21 mouse cellular contexts compared by ENCODE assay signal in the genomic region with DNA sequence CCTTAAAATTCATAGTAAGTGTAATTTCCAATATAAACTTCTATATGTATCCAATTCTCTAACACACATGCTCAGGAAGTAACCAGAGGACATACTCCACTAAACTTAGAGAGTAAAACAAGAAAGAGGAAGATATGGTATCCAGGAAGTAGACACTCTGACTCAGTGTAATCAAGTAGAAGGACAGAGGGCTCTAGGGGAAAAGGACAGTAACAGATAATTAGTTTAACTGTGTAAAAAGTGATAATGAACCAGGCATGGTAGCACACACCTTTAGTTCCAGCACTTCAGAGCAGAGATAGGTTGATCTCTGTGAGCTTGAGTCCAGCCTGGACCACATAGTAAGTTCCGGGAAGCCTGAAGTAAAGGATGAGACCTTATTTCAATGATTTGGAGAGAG. TPM values are rescaled to one million over a fixed set of nuclear protein-coding genes. Genes with fewer than 3 reads are reported as not detected.
DNase-seq lines count a peak whose midpoint lies in the region; ATAC-seq and TF ChIP-seq lines count a peak whose summit lies in the region.
"Had no signal": no experiment of that assay in that cellular context is flagged by ENCODE, and none has a peak within 500 bp of the region (broad histone marks: within the 10 kb centered on the region; RNA-seq: fewer than 3 reads in every experiment).

No protein-coding gene starts in this region.

- H3K79me2 ChIP-seq in MEL (ENCODE audit: control insufficient read depth, insufficient read depth, low read length, poor library complexity) (no peaks in the 10 kb centered on the region), macrophage (ENCODE audit: inconsistent target) (no peaks in the 10 kb centered on the region)

- no peak overlapping the region for H3K4me3 ChIP-seq in liver, embryonic 12.5 days
- no peak overlapping the region for H3K4me3 ChIP-seq in liver, postnatal 0 days (ENCODE audit: low read depth, low read length)
- H3K4me3 ChIP-seq in MEL (ENCODE audit: control insufficient read depth in 1 of 2, insufficient read depth in 1 of 2, low read depth in 2 of 2, low read length in 2 of 2) (peak overlapping the region in 1 of 2 experiments; percentile 31; a peak in 2 of 4 replicates), macrophage (ENCODE audit: inconsistent target) (no peak overlapping the region)
- H3K4me3 ChIP-seq: embryonic facial prominence, embryonic 13.5 days; forebrain, embryonic 12.5 days; gastrocnemius, adult 2 months; heart, embryonic 13.5 days; hindbrain, embryonic 15.5 days had no signal

- peak overlapping the region; percentile 10; the same call in 1 of the 2 replicates for H3K27ac ChIP-seq in liver, embryonic 12.5 days
- H3K27ac ChIP-seq in liver, postnatal 0 days (ENCODE audit: low read depth) = no peak overlapping the region
- H3K27ac ChIP-seq in MEL (ENCODE audit: control insufficient read depth, low read depth, low read length) (peak overlapping the region; percentile 79), macrophage (peak overlapping the region; percentile 13)
- H3K27ac ChIP-seq: embryonic facial prominence, embryonic 13.5 days; forebrain, embryonic 12.5 days; gastrocnemius, adult 2 months; heart, embryonic 13.5 days; hindbrain, embryonic 15.5 days had no signal

- no peaks in the 10 kb centered on the region for H3K27me3 ChIP-seq in liver, embryonic 12.5 days (replicated peaks)
- no peaks in the 10 kb centered on the region for H3K27me3 ChIP-seq in liver, postnatal 0 days (ENCODE audit: insufficient read depth, low read length)
- no peaks in the 10 kb centered on the region for H3K27me3 ChIP-seq in MEL (ENCODE audit: control insufficient read depth in 1 of 2, insufficient read depth in 2 of 2, low read length in 2 of 2)
- H3K27me3 ChIP-seq: embryonic facial prominence, embryonic 13.5 days; forebrain, embryonic 12.5 days; heart, embryonic 13.5 days; hindbrain, embryonic 15.5 days had no signal

- H3K9ac ChIP-seq in liver, embryonic 12.5 days = no peak overlapping the region
- H3K9ac ChIP-seq in liver, postnatal 0 days (replicated peaks) = no peak overlapping the region
- no peak overlapping the region for H3K9ac ChIP-seq in MEL (ENCODE audit: control insufficient read depth, low read depth, low read length, poor library complexity, severe bottlenecking)
- H3K9ac ChIP-seq: embryonic facial prominence, embryonic 13.5 days; forebrain, embryonic 12.5 days; heart, embryonic 13.5 days; hindbrain, embryonic 15.5 days had no signal

- TF ChIP-seq CTCF in liver, postnatal 0 days (IDR thresholded peaks at IDR 0.05; ENCODE audit: low read depth) = no peak
- TF ChIP-seq CTCF in MEL (IDR thresholded peaks at IDR 0.05 in 2 of 3, conservative IDR thresholded peaks at IDR 0.05 in 1 of 3; ENCODE audit: control insufficient read depth in 1 of 3, insufficient read depth in 1 of 3, low read depth in 2 of 3, low read length in 3 of 3, poor library complexity in 1 of 3, severe bottlenecking in 1 of 3) = no peak

- no peak for DNase-seq in liver, postnatal 0 days
- peak; percentile 64 for DNase-seq in MEL (ENCODE audit: low read depth, low spot score)
- DNase-seq in ovary, adult 18-20 months (ENCODE audit: low spot score) = no peak
- no peak for DNase-seq in ovary, postnatal 36 days (ENCODE audit: low spot score)
- DNase-seq in frontal cortex, postnatal 25 days (ENCODE audit: low spot score in 2 of 2) = no peak
- DNase-seq: adrenal gland, adult 8-10 months; adrenal gland, postnatal 36 days; cerebellum, adult 11 months; cerebellum, adult 8-10 months; cerebellum, postnatal 14 days; gastrocnemius, adult 2 months; gastrocnemius, postnatal 25 days; heart, adult 11 months; heart, postnatal 36 days had no signal

- TF ChIP-seq RAD21 in MEL (IDR thresholded peaks at IDR 0.05; ENCODE audit: low read depth, low read length) = no peak

- TF ChIP-seq EP300 in liver, postnatal 0 days (IDR thresholded peaks at IDR 0.05; ENCODE audit: low read depth) = no peak
- peak; percentile 50 to 66 for TF ChIP-seq EP300 in MEL (IDR thresholded peaks at IDR 0.05; ENCODE audit: low read depth in 1 of 2, low read length in 2 of 2)

- 65% methylated on average over 1 of the region's 1 CpGs for WGBS in liver, embryonic 12.5 days (ENCODE audit: insufficient replicate concordance)
- WGBS in liver, postnatal 0 days (ENCODE audit: insufficient replicate concordance) = 74% methylated on average over 1 of the region's 1 CpGs
- 100% methylated on average over 1 of the region's 1 CpGs for WGBS in macrophage (ENCODE audit: missing documents)

- H3K4me1 ChIP-seq in liver, embryonic 12.5 days = peaks cover 34% of the 10 kb centered on the region
- no peaks in the 10 kb centered on the region for H3K4me1 ChIP-seq in liver, postnatal 0 days (ENCODE audit: insufficient read depth)
- peaks cover 9 to 16% of the 10 kb centered on the region in 2 experiments for H3K4me1 ChIP-seq in MEL (ENCODE audit: control insufficient read depth in 1 of 2, insufficient read depth in 2 of 2, low read length in 2 of 2)
- H3K4me1 ChIP-seq: embryonic facial prominence, embryonic 13.5 days; forebrain, embryonic 12.5 days; heart, embryonic 13.5 days; hindbrain, embryonic 15.5 days had no signal

- no peak for TF ChIP-seq POLR2A in MEL (IDR thresholded peaks at IDR 0.05; ENCODE audit: control insufficient read depth in 1 of 2, insufficient read depth in 1 of 2, low read depth in 1 of 2, low read length in 2 of 2, poor library complexity in 1 of 2)

- H3K36me3 ChIP-seq in liver, embryonic 12.5 days = no peaks in the 10 kb centered on the region
- no peaks in the 10 kb centered on the region for H3K36me3 ChIP-seq in liver, postnatal 0 days (replicated peaks; ENCODE audit: insufficient read depth, low read length)
- H3K36me3 ChIP-seq in MEL (ENCODE audit: control insufficient read depth in 1 of 2, insufficient read depth in 2 of 2, low read length in 2 of 2) (peaks cover 0 to 38% of the 10 kb centered on the region in 2 experiments; a peak in 2 of 4 replicates), macrophage (ENCODE audit: inconsistent target) (no peaks in the 10 kb centered on the region)
- H3K36me3 ChIP-seq: embryonic facial prominence, embryonic 13.5 days; forebrain, embryonic 12.5 days; heart, embryonic 13.5 days; hindbrain, embryonic 15.5 days had no signal

- ATAC-seq in liver, embryonic 12.5 days = 0 out of 2 replicates have a peak, but pooled peaks have one; percentile 46
- ATAC-seq in liver, postnatal 0 days = no peak
- ATAC-seq: forebrain, embryonic 16.5 days had no signal

- no peaks in the 10 kb centered on the region for H3K9me3 ChIP-seq in liver, embryonic 12.5 days (replicated peaks)
- H3K9me3 ChIP-seq in liver, postnatal 0 days (ENCODE audit: low read length) = no peaks in the 10 kb centered on the region
- no peaks in the 10 kb centered on the region for H3K9me3 ChIP-seq in MEL (replicated peaks; ENCODE audit: insufficient read depth, low read length)
- H3K9me3 ChIP-seq: embryonic facial prominence, embryonic 13.5 days; forebrain, embryonic 12.5 days; heart, embryonic 13.5 days; hindbrain, embryonic 15.5 days had no signal

- no peak overlapping the region for H3K4me2 ChIP-seq in liver, embryonic 12.5 days
- H3K4me2 ChIP-seq in liver, postnatal 0 days (ENCODE audit: low read depth, low read length) = no peak overlapping the region
- H3K4me2 ChIP-seq: embryonic facial prominence, embryonic 13.5 days; forebrain, embryonic 12.5 days; heart, embryonic 13.5 days; hindbrain, embryonic 15.5 days had no signal

TF ChIP-seq in MEL, 35 proteins besides CTCF, POLR2A, EP300 and RAD21 (continues in another document):
- TF ChIP-seq TCF12 (IDR thresholded peaks at IDR 0.05; ENCODE audit: low read depth, low read length) (0 out of 2 replicates have a peak, but pooled peaks have one; percentile 39), MAX (IDR thresholded peaks at IDR 0.05; ENCODE audit: low read length) (0 out of 2 replicates have a peak, but pooled peaks have one; percentile 18), ELF1 (IDR thresholded peaks at IDR 0.05; ENCODE audit: low read depth, low read length) (peak; percentile 46; the same call in 1 of the 2 replicates)

RNA-seq across cellular contexts. Expression of a gene that starts 5.1 kb away (rescaled TPM):
- 21.0 and 22.2 TPM in 2 replicates for polyA plus RNA-seq in liver, embryonic 12.5 days (2016; fragmentation: Nextera tagmentation; extraction: Ambion mirVana)
- 6.3 and 7.2 TPM in 2 replicates for polyA plus RNA-seq in liver, postnatal 0 days (2015; fragmentation: Nextera tagmentation; extraction: Ambion mirVana)
- total RNA-seq in MEL (2012; rRNA removed) = 19.0 and 22.7 TPM in 2 replicates
- polyA plus RNA-seq in MEL (2012; ENCODE audit: insufficient read depth in 1 of 2, insufficient read length in 2 of 2, low read depth in 1 of 2, low replicate concordance in 2 of 2, missing spikeins in 1 of 2) (10 to 100 TPM in 1 of 2 experiments, not detected in 1; 28.2 TPM), macrophage (2018) (21.5 to 31.9 TPM (median 24.9 TPM) in 3 replicates)
- 10 to 100 TPM in 24 of 26 experiments, 1 to 10 TPM in 2; 7.5 to 25.0 (median 18.8) TPM for total RNA-seq in macrophage (2018; cell fraction: chromatin; rRNA removed)
- 10 to 100 TPM; 20.5 to 34.2 (median 27.7) TPM for total RNA-seq in macrophage (2018; cell fraction: cytosol; rRNA removed)
- total RNA-seq in macrophage (2018; cell fraction: nucleus; rRNA removed) = 10 to 100 TPM; 11.6 to 32.1 (median 18.9) TPM

RNA-seq across cellular contexts. Expression of a gene that starts 19.2 kb away (rescaled TPM):
- polyA plus RNA-seq in liver, embryonic 12.5 days (2016; fragmentation: Nextera tagmentation; extraction: Ambion mirVana) = 56.8 TPM in 2 replicates
- 49.6 and 50.5 TPM in 2 replicates for polyA plus RNA-seq in liver, postnatal 0 days (2015; fragmentation: Nextera tagmentation; extraction: Ambion mirVana)
- total RNA-seq in MEL (2012; rRNA removed) = 37.0 and 39.3 TPM in 2 replicates
- 10 to 100 TPM in 1 of 2 experiments, not detected in 1; 27.3 TPM for polyA plus RNA-seq in MEL (2012; ENCODE audit: insufficient read depth in 1 of 2, insufficient read length in 2 of 2, low read depth in 1 of 2, low replicate concordance in 2 of 2, missing spikeins in 1 of 2)
- total RNA-seq in macrophage (2018; cell fraction: chromatin; rRNA removed) = 100 to 1,000 TPM in 5 of 26 experiments, 10 to 100 TPM in 21; 41.2 to 114 (median 80.9) TPM
- 10 to 100 TPM; 34.3 to 55.0 (median 45.8) TPM for total RNA-seq in macrophage (2018; cell fraction: cytosol; rRNA removed)
- total RNA-seq in macrophage (2018; cell fraction: nucleus; rRNA removed) = 100 to 1,000 TPM in 6 of 26 experiments, 10 to 100 TPM in 20; 43.4 to 118 (median 84.7) TPM
- polyA plus RNA-seq in macrophage (2018) = 55.0 to 73.4 TPM (median 69.1 TPM) in 3 replicates

RNA-seq across cellular contexts. Expression of a gene that starts 53.7 kb away (rescaled TPM):
- polyA plus RNA-seq in liver, embryonic 12.5 days (2016; fragmentation: Nextera tagmentation; extraction: Ambion mirVana) = 11.1 and 13.1 TPM in 2 replicates
- polyA plus RNA-seq in liver, postnatal 0 days (2015; fragmentation: Nextera tagmentation; extraction: Ambion mirVana) = 14.2 and 14.8 TPM in 2 replicates
- total RNA-seq in MEL (2012; rRNA removed) = 10.6 and 11.0 TPM in 2 replicates
- polyA plus RNA-seq in MEL (2012; ENCODE audit: insufficient read depth in 1 of 2, insufficient read length in 2 of 2, low read depth in 1 of 2, low replicate concordance in 2 of 2, missing spikeins in 1 of 2) = 1 to 10 TPM in 1 of 2 experiments, not detected in 1; 8.0 TPM
- 10 to 100 TPM in 6 of 26 experiments, 1 to 10 TPM in 20; 1.5 to 14.5 (median 7.5) TPM for total RNA-seq in macrophage (2018; cell fraction: chromatin; rRNA removed)
- 10 to 100 TPM; 17.9 to 28.9 (median 21.5) TPM for total RNA-seq in macrophage (2018; cell fraction: cytosol; rRNA removed)
- total RNA-seq in macrophage (2018; cell fraction: nucleus; rRNA removed) = 10 to 100 TPM in 25 of 26 experiments, 1 to 10 TPM in 1; 6.3 to 30.8 (median 21.0) TPM
- 30.6 to 49.6 TPM (median 31.5 TPM) in 3 replicates for polyA plus RNA-seq in macrophage (2018)
